Mouse (Mus musculus) neural tube, embryonic 12.5 days (tissue): ENCODE results near the gene Dgkk. TPM values are rescaled to one million over a fixed set of nuclear protein-coding genes. Genes with fewer than 3 reads are reported as not detected.
"Not testable (repeated sequence)": the region's sequence is repeated elsewhere in the genome, so short reads cannot be mapped to it uniquely, and the experiment has no call there.

Source experiments
- ATAC-seq: fragments of 200-750 bp; cut with Nextera tagmentation; 2 replicates; pipeline ENCODE4 v1.8.0; 2017; ENCODE audit warnings: low read depth, mild to moderate bottlenecking, moderate TSS enrichment, moderate library complexity; ENCODE audit not compliant: low FRiP score
- H3K27ac ChIP-seq: fragments of 300-500 bp; sonication (generic); 2 replicates; pipeline ENCODE4 v1.5.1; 2016
- H3K27me3 ChIP-seq: fragments of 300-500 bp; sonication (generic); replicated peaks from 2 replicates; pipeline ENCODE4 v1.6.1; 2016; ENCODE audit warnings: mild to moderate bottlenecking
- H3K36me3 ChIP-seq: fragments of 300-500 bp; sonication (generic); 2 replicates; pipeline ENCODE4 v1.6.1; 2016; ENCODE audit warnings: mild to moderate bottlenecking
- H3K4me1 ChIP-seq: fragments of 300-500 bp; sonication (generic); 2 replicates; pipeline ENCODE4 v1.6.1; 2016
- H3K4me2 ChIP-seq: fragments of 300-500 bp; sonication (generic); replicated peaks from 2 replicates; pipeline ENCODE4 v1.6.1; 2016; ENCODE audit warnings: mild to moderate bottlenecking
- H3K4me3 ChIP-seq: fragments of 300-500 bp; sonication (generic); 2 replicates; pipeline ENCODE4 v1.5.1; 2016
- H3K9ac ChIP-seq: fragments of 300-500 bp; sonication (generic); 2 replicates; pipeline ENCODE4 v1.6.1; 2016; ENCODE audit warnings: mild to moderate bottlenecking
- H3K9me3 ChIP-seq: fragments of 300-500 bp; sonication (generic); 2 replicates; pipeline ENCODE4 v1.6.1; 2016; ENCODE audit warnings: mild to moderate bottlenecking
- WGBS: fragments of 180-500 bp; shearing (Covaris S2); methylation state at CpG from one replicate; pipeline ENCODE4 v1.1.7; 2016; 5-methylcytosine and 5-hydroxymethylcytosine counted together
- polyA plus RNA-seq: library from polyadenylated mRNA; unstranded; fragments of >200 nt; fragmentation: Nextera tagmentation; extraction: Ambion mirVana; gene quantifications from 2 replicates; pipeline ENCODE4 v1.2.1, GENCODE M21; 2016

The Dgkk gene
- polyA plus RNA-seq: 0.31 and 0.37 TPM in 2 replicates

- peaks cover 18% of the 10 kb centered on the region for H3K27me3 ChIP-seq
- peak within 1 kb of the TSS; percentile 31 for H3K4me3 ChIP-seq
- not testable (repeated sequence) for H3K9ac ChIP-seq, H3K4me1 ChIP-seq, H3K27ac ChIP-seq, ATAC-seq, H3K9me3 ChIP-seq, H3K36me3 ChIP-seq
- 44% methylated on average over 22 of the region's 30 CpGs for WGBS
- peak within 1 kb of the TSS; percentile 64 for H3K4me2 ChIP-seq
These were observed at the start of gene Dgkk for GRCm38 (mm10) chrX:6779006-6779405. Dgkk (plus strand) TSS chrX:6779306.

GRCm38 (mm10) chrX:6733998-6734397 is 45.1 kb upstream of the Dgkk start:
- H3K4me1 ChIP-seq: no peaks in the 10 kb centered on the region
- H3K9ac ChIP-seq: no peak overlapping the region
- H3K9me3 ChIP-seq: no peaks in the 10 kb centered on the region
- H3K4me2 ChIP-seq: no peak overlapping the region
- H3K4me3 ChIP-seq: no peak overlapping the region
- ATAC-seq: no peak; the same call in 1 of the 2 replicates
- H3K36me3 ChIP-seq: no peaks in the 10 kb centered on the region
- 58% methylated on average over 3 of the region's 3 CpGs for WGBS
- no peaks in the 10 kb centered on the region for H3K27me3 ChIP-seq
- no peak overlapping the region for H3K27ac ChIP-seq

- no peaks in the 10 kb centered on the region for H3K9me3 ChIP-seq
- no peaks in the 10 kb centered on the region for H3K4me1 ChIP-seq
- H3K27me3 ChIP-seq: no peaks in the 10 kb centered on the region
- H3K9ac ChIP-seq: no peak overlapping the region
- H3K4me3 ChIP-seq: no peak overlapping the region
- 59% methylated on average over 1 of the region's 1 CpGs for WGBS
- H3K36me3 ChIP-seq: no peaks in the 10 kb centered on the region
- no peak overlapping the region for H3K27ac ChIP-seq
- ATAC-seq: no peak
- no peak overlapping the region for H3K4me2 ChIP-seq
These were observed 28.4 kb upstream of the Dgkk start for GRCm38 (mm10) chrX:6750714-6751113.

GRCm38 (mm10) chrX:6751549-6752047 is 27.5 kb upstream of the Dgkk start:
- no peak overlapping the region for H3K27ac ChIP-seq
- no peak for ATAC-seq
- WGBS: 29% methylated on average over 6 of the region's 6 CpGs
- no peaks in the 10 kb centered on the region for H3K4me1 ChIP-seq
- H3K9me3 ChIP-seq: no peaks in the 10 kb centered on the region
- H3K36me3 ChIP-seq: no peaks in the 10 kb centered on the region
- H3K4me3 ChIP-seq: no peak overlapping the region
- H3K9ac ChIP-seq: no peak overlapping the region
- H3K27me3 ChIP-seq: no peaks in the 10 kb centered on the region
- H3K4me2 ChIP-seq: no peak overlapping the region

- Histone ChIP-seq H3K9ac (no peak overlapping the region), H3K9me3 (no peaks in the 10 kb centered on the region; the same call in 1 of the 2 replicates), H3K27me3 (peaks cover 18% of the 10 kb centered on the region), H3K4me1 (no peaks in the 10 kb centered on the region), H3K27ac (no peak overlapping the region), H3K36me3 (no peaks in the 10 kb centered on the region), H3K4me3 (peak overlapping the region; percentile 31; the same call in 1 of the 2 replicates), H3K4me2 (peak overlapping the region; percentile 64)
- 17% methylated on average over 13 of the region's 13 CpGs for WGBS
- ATAC-seq: no peak
These were observed 1.4 kb upstream of the Dgkk start for GRCm38 (mm10) chrX:6777489-6778249.

- peak; percentile 41; the same call in 1 of the 2 replicates for ATAC-seq
- 13% methylated on average over 24 of the region's 24 CpGs for WGBS
These were observed 862 bp upstream of the Dgkk start for GRCm38 (mm10) chrX:6778250-6778637.

GRCm38 (mm10) chrX:6779969-6780539 is 948 bp downstream of the Dgkk start:
- no peaks in the 10 kb centered on the region for H3K4me1 ChIP-seq
- peaks cover 18% of the 10 kb centered on the region for H3K27me3 ChIP-seq
- H3K4me2 ChIP-seq: peak overlapping the region; percentile 46
- no peak overlapping the region for H3K27ac ChIP-seq
- H3K36me3 ChIP-seq: no peaks in the 10 kb centered on the region
- no peak overlapping the region for H3K9ac ChIP-seq
- WGBS: 21% methylated on average over 16 of the region's 16 CpGs
- ATAC-seq: no peak
- H3K9me3 ChIP-seq: no peaks in the 10 kb centered on the region; the same call in 1 of the 2 replicates
- no peak overlapping the region for H3K4me3 ChIP-seq

More at GRCm38 (mm10) chrX:6778250-6778637, 862 bp upstream of the Dgkk start:
- H3K27me3 ChIP-seq: peaks cover 18% of the 10 kb centered on the region
- H3K27ac ChIP-seq: no peak overlapping the region
- H3K4me2 ChIP-seq: peak overlapping the region; percentile 64
- no peak overlapping the region for H3K9ac ChIP-seq
- H3K4me3 ChIP-seq: peak overlapping the region; percentile 31
- no peaks in the 10 kb centered on the region; the same call in 1 of the 2 replicates for H3K9me3 ChIP-seq
- no peaks in the 10 kb centered on the region for H3K36me3 ChIP-seq
- no peaks in the 10 kb centered on the region for H3K4me1 ChIP-seq

- no peaks in the 10 kb centered on the region for H3K27me3 ChIP-seq
- 44% methylated on average over 2 of the region's 2 CpGs for WGBS
- no peaks in the 10 kb centered on the region for H3K36me3 ChIP-seq
- no peaks in the 10 kb centered on the region for H3K9me3 ChIP-seq
- H3K4me2 ChIP-seq: no peak overlapping the region
- no peak overlapping the region for H3K27ac ChIP-seq
- no peaks in the 10 kb centered on the region for H3K4me1 ChIP-seq
- ATAC-seq: no peak
- no peak overlapping the region for H3K4me3 ChIP-seq
- H3K9ac ChIP-seq: no peak overlapping the region
These were observed 53.4 kb downstream of the Dgkk start for GRCm38 (mm10) chrX:6832553-6832952.

- H3K9me3 ChIP-seq: no peaks in the 10 kb centered on the region
- no peak overlapping the region for H3K4me2 ChIP-seq
- no peak overlapping the region for H3K4me3 ChIP-seq
- ATAC-seq: no peak
- 69% methylated on average over 3 of the region's 3 CpGs for WGBS
- H3K27ac ChIP-seq: no peak overlapping the region
- H3K27me3 ChIP-seq: no peaks in the 10 kb centered on the region
- H3K4me1 ChIP-seq: no peaks in the 10 kb centered on the region
- no peak overlapping the region for H3K9ac ChIP-seq
- H3K36me3 ChIP-seq: no peaks in the 10 kb centered on the region
These were observed 74.4 kb downstream of the Dgkk start for GRCm38 (mm10) chrX:6853466-6853865.

- Histone ChIP-seq H3K9ac (no peak overlapping the region), H3K27ac (no peak overlapping the region), H3K4me1 (no peaks in the 10 kb centered on the region), H3K27me3 (no peaks in the 10 kb centered on the region), H3K4me3 (no peak overlapping the region), H3K9me3 (no peaks in the 10 kb centered on the region), H3K4me2 (no peak overlapping the region), H3K36me3 (no peaks in the 10 kb centered on the region)
- ATAC-seq: no peak
- WGBS: 90% methylated on average over 5 of the region's 5 CpGs
These were observed 75.0 kb downstream of the Dgkk start for GRCm38 (mm10) chrX:6854136-6854535.

- Histone ChIP-seq H3K27ac (no peak overlapping the region), H3K9me3 (no peaks in the 10 kb centered on the region), H3K4me1 (no peaks in the 10 kb centered on the region), H3K27me3 (no peaks in the 10 kb centered on the region), H3K4me2 (no peak overlapping the region), H3K9ac (no peak overlapping the region), H3K36me3 (no peaks in the 10 kb centered on the region), H3K4me3 (no peak overlapping the region)
- no peak for ATAC-seq
- 24% methylated on average over 5 of the region's 5 CpGs for WGBS
These were observed 114.8 kb downstream of the Dgkk start for GRCm38 (mm10) chrX:6893933-6894332.

GRCm38 (mm10) chrX:6911047-6911446 is 131.9 kb downstream of the Dgkk start:
- H3K27me3 ChIP-seq: no peaks in the 10 kb centered on the region
- no peak overlapping the region for H3K4me3 ChIP-seq
- H3K27ac ChIP-seq: no peak overlapping the region
- 85% methylated on average over 2 of the region's 2 CpGs for WGBS
- no peaks in the 10 kb centered on the region for H3K4me1 ChIP-seq
- no peak for ATAC-seq
- no peak overlapping the region for H3K9ac ChIP-seq
- no peak overlapping the region for H3K4me2 ChIP-seq
- H3K36me3 ChIP-seq: no peaks in the 10 kb centered on the region
- no peaks in the 10 kb centered on the region for H3K9me3 ChIP-seq
